Mouse (Mus musculus): ENCODE measurements around the gene Prickle2.

DNA sequence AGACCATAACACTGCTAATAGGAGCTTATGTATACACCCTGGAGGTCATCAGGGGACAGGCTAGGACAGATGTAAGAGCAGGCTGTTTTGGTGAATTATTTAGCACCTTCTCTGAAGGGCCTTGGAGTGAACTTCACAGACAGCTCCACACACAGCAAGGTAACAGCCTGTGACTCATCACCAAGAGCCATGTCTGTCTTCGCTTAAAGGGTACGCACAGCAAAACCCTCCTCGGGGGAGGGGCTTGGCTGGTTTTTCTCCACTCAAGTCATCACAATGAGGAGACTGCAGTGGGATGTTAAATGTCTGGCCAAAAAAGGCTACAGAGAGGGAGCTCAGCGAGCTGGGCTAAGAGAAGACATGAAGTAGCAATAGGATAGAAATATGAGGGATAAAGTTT lies 206.5 kb downstream of the Prickle2 start:
- TF ChIP-seq POLR2A (IDR thresholded peaks at IDR 0.05; ENCODE audit: borderline replicate concordance, extremely low read depth, low read depth, low read length) (no peak), CTCF (IDR thresholded peaks at IDR 0.05; ENCODE audit: insufficient read depth, low read length) (no peak)

Measured in lung, adult 2 months (tissue).